Mouse (Mus musculus): Measurements from ENCODE around the gene Smoc2. TPM values are rescaled to one million over a fixed set of nuclear protein-coding genes. Genes with fewer than 3 reads are reported as not detected.

Gene Smoc2
- total RNA-seq (2012; rRNA removed) (not detected in 2 replicates), total RNA-seq (2014; rRNA removed) (0.34 TPM in 1 of 2 replicates, not detected in the other), polyA plus RNA-seq (2012; ENCODE audit: insufficient read length, low read depth) (not detected in 2 replicates)

GRCm38 (mm10) chr17:14279177-14279965, at the start of gene Smoc2:
Smoc2 (plus strand) TSS chr17:14279506.
- dilution Hi-C loops (cut with MboI; ENCODE audit: extremely low pct_ligation_motif_present, extremely low pct_unique_long_range_greater_than_20kb, low sequenced_read_pairs): no loop called here
- DNase-seq (ENCODE audit: extremely low read depth): no peak
- H3K27ac ChIP-seq (ENCODE audit: insufficient read depth, low read depth): no peak within 1 kb of the TSS

GRCm38 (mm10) chr17:14230698-14231430, 48.4 kb upstream of the Smoc2 start:
- Histone ChIP-seq H3K4me2 (ENCODE audit: insufficient read depth, low read depth, poor library complexity, severe bottlenecking) (no peak overlapping the region), H3K36me3 (replicated peaks in 1 of 2; ENCODE audit: control insufficient read depth in 1 of 2, insufficient read depth in 1 of 2, low read length in 1 of 2) (no peaks in the 10 kb centered on the region), H3K79me2 (replicated peaks; ENCODE audit: control insufficient read depth, extremely low read depth, insufficient read depth, poor library complexity, severe bottlenecking) (no peaks in the 10 kb centered on the region), H3K9me3 (replicated peaks; ENCODE audit: low read length) (no peaks in the 10 kb centered on the region), H3K9ac (ENCODE audit: insufficient read depth, low read depth) (no peak overlapping the region), H3K4me3 (replicated peaks in 1 of 3; ENCODE audit: low read depth in 2 of 3, low read length in 2 of 3, poor library complexity in 1 of 3) (no peak overlapping the region), H3K27me3 (replicated peaks) (peaks cover 51% of the 10 kb centered on the region), H3K4me1 (ENCODE audit: control insufficient read depth in 1 of 2, insufficient read depth in 2 of 2) (no peaks in the 10 kb centered on the region), H3K27ac (ENCODE audit: insufficient read depth, low read depth) (no peak overlapping the region)
- dilution Hi-C loops (cut with MboI; ENCODE audit: extremely low pct_ligation_motif_present, extremely low pct_unique_long_range_greater_than_20kb, low sequenced_read_pairs) (no loop called here), in situ Hi-C loops (cut with MboI; ENCODE audit: low pct_ligation_motif_present, low pct_unique_long_range_greater_than_20kb, low sequenced_read_pairs) (no loop called here)
- DNase-seq (ENCODE audit: extremely low read depth): no peak
- no peak for TF ChIP-seq HCFC1 (IDR thresholded peaks at IDR 0.05; ENCODE audit: low read depth, low read length)
- no peak for TF ChIP-seq MXI1 (IDR thresholded peaks at IDR 0.05; ENCODE audit: low read depth, low read length)
- no peak for TF ChIP-seq CHD2 (IDR thresholded peaks at IDR 0.05; ENCODE audit: low read length)
- no peak for TF ChIP-seq MAZ (IDR thresholded peaks at IDR 0.05; ENCODE audit: low read depth, low read length)
- no peak for TF ChIP-seq ZMIZ1 (IDR thresholded peaks at IDR 0.05; ENCODE audit: low read depth, low read length)
- TF ChIP-seq NRF1 (IDR thresholded peaks at IDR 0.05; ENCODE audit: low read depth, low read length): no peak
- no peak for TF ChIP-seq MYC (IDR thresholded peaks at IDR 0.05; ENCODE audit: low read depth, low read length)
- TF ChIP-seq TCF12 (IDR thresholded peaks at IDR 0.05; ENCODE audit: low read depth, low read length): no peak
- no peak for TF ChIP-seq RCOR1 (conservative IDR thresholded peaks at IDR 0.05; ENCODE audit: low read depth, low read length)
- TF ChIP-seq RAD21 (IDR thresholded peaks at IDR 0.05; ENCODE audit: low read depth, low read length): no peak
- no peak for TF ChIP-seq ZNF384 (IDR thresholded peaks at IDR 0.05; ENCODE audit: low read depth, low read length)
- TF ChIP-seq POLR2A (IDR thresholded peaks at IDR 0.05; ENCODE audit: low read depth, low read length): no peak
- no peak for TF ChIP-seq ETS1 (conservative IDR thresholded peaks at IDR 0.05; ENCODE audit: low read depth, low read length)
- TF ChIP-seq ZC3H11A (IDR thresholded peaks at IDR 0.05; ENCODE audit: low read depth, low read length): no peak
- TF ChIP-seq MAFK (IDR thresholded peaks at IDR 0.05; ENCODE audit: insufficient replicate concordance, low read length): no peak
- TF ChIP-seq ELF1 (IDR thresholded peaks at IDR 0.05; ENCODE audit: low read depth, low read length): no peak
- no peak for TF ChIP-seq PAX5 (IDR thresholded peaks at IDR 0.05; ENCODE audit: low read length)
- no peak for TF ChIP-seq SMC3 (IDR thresholded peaks at IDR 0.05; ENCODE audit: low read depth, low read length)
- no peak for TF ChIP-seq JUND (conservative IDR thresholded peaks at IDR 0.05; ENCODE audit: low read depth, low read length)

More at GRCm38 (mm10) chr17:14279177-14279965, at the start of gene Smoc2:
- Histone ChIP-seq H3K9me3 (replicated peaks; ENCODE audit: low read length) (no peaks in the 10 kb centered on the region), H3K79me2 (replicated peaks; ENCODE audit: control insufficient read depth, extremely low read depth, insufficient read depth, poor library complexity, severe bottlenecking) (no peaks in the 10 kb centered on the region), H3K27me3 (replicated peaks) (peaks cover 53% of the 10 kb centered on the region), H3K4me2 (ENCODE audit: insufficient read depth, low read depth, poor library complexity, severe bottlenecking) (no peak within 1 kb of the TSS), H3K4me1 (ENCODE audit: control insufficient read depth in 1 of 2, insufficient read depth in 2 of 2) (no peaks in the 10 kb centered on the region), H3K4me3 (replicated peaks in 1 of 3; ENCODE audit: low read depth in 2 of 3, low read length in 2 of 3, poor library complexity in 1 of 3) (no peak within 1 kb of the TSS), H3K9ac (ENCODE audit: insufficient read depth, low read depth) (no peak within 1 kb of the TSS), H3K36me3 (replicated peaks in 1 of 2; ENCODE audit: control insufficient read depth in 1 of 2, insufficient read depth in 1 of 2, low read length in 1 of 2) (no peaks in the 10 kb centered on the region)
- TF ChIP-seq MEF2A (IDR thresholded peaks at IDR 0.05; ENCODE audit: borderline replicate concordance, low read depth, low read length): no peak
- no peak for TF ChIP-seq MXI1 (IDR thresholded peaks at IDR 0.05; ENCODE audit: low read depth, low read length)
- no peak for TF ChIP-seq HCFC1 (IDR thresholded peaks at IDR 0.05; ENCODE audit: low read depth, low read length)
- TF ChIP-seq CTCF (conservative IDR thresholded peaks at IDR 0.05 in 1 of 2, IDR thresholded peaks at IDR 0.05 in 1 of 2; ENCODE audit: low read depth in 2 of 2, low read length in 2 of 2): no peak
- no peak for TF ChIP-seq IRF4 (IDR thresholded peaks at IDR 0.05; ENCODE audit: low read depth, low read length)
- TF ChIP-seq JUN (IDR thresholded peaks at IDR 0.05; ENCODE audit: insufficient read depth, low read depth, low read length): no peak
- no peak for TF ChIP-seq BHLHE40 (IDR thresholded peaks at IDR 0.05; ENCODE audit: low read depth, low read length)
- TF ChIP-seq KAT2A (IDR thresholded peaks at IDR 0.05; ENCODE audit: insufficient replicate concordance, low read length): no peak
- in situ Hi-C loops (cut with MboI; ENCODE audit: low pct_ligation_motif_present, low pct_unique_long_range_greater_than_20kb, low sequenced_read_pairs): loop anchor here (25.0 kb wide), 2 partner anchors 233 to 633 kb away; no protein-coding TSS in a partner anchor

All from CH12.LX (cell line).